Comparison of ENCODE assay signal across 8 mouse cellular contexts in the genomic region with DNA sequence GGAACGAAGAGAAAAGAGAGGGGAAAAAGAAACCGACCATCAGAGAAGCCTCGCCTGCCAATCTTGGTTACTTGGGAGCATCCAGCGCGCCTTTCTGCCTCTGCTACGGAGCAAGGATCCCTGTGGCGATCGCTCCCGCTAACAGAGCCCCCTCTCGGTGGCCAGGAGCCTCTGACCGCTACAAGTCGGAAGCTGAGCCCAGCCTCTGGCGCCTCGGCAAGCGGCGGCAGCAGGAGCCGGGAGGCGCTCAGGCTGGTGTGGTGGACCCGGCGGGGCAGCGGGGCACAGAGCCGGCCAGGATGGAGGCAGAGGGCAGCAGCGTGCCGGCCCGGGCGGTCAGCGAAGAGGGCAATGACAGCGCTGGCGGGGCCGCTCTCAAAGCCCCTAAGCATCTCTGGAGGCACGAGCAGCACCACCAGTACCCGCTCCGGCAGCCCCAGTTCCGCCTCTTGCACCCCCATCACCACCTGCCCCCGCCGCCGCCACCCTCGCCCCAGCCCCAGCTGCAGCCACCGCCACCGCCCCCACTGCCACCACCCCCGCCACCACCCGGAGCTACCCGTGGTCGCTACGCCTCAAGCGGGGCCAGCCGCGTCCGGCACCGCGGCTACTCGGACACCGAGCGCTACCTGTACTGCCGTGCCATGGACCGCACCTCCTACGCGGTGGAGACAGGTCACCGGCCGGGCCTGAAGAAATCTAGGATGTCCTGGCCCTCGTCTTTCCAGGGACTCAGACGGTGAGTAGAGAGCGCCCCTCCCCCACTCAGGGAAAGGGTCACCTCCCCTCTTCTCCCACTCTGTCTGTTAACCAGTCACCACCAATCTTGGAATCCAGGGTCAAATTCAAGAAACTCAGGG.
A peak's percentile ranks its signal among the peaks of the same experiment; 100 is the strongest.
DNase-seq lines count a peak whose midpoint lies in the region; TF ChIP-seq lines count a peak whose summit lies in the region.
"Had no signal": no experiment of that assay in that cellular context is flagged by ENCODE, and none has a peak within 500 bp of the region (broad histone marks: within the 10 kb centered on the region; RNA-seq: fewer than 3 reads in every experiment).

No protein-coding gene starts in this region.

- H3K27me3 ChIP-seq in E14TG2a.4 (ENCODE audit: insufficient read depth, low read length): peaks cover 42% of the 10 kb centered on the region
- H3K27me3 ChIP-seq in embryonic facial prominence, embryonic 10.5 days (replicated peaks; ENCODE audit: low read depth, poor library complexity, severe bottlenecking): peaks cover 34% of the 10 kb centered on the region

- H3K4me1 ChIP-seq in E14TG2a.4 (replicated peaks; ENCODE audit: low read depth, low read length): peaks cover 8% of the 10 kb centered on the region; the same call in 1 of the 2 replicates
- peaks cover 16% of the 10 kb centered on the region for H3K4me1 ChIP-seq in embryonic facial prominence, embryonic 10.5 days

- H3K4me3 ChIP-seq in E14TG2a.4 (replicated peaks; ENCODE audit: low read length): peak overlapping the region; percentile 84
- H3K4me3 ChIP-seq in embryonic facial prominence, embryonic 10.5 days: peak overlapping the region; percentile 72
- H3K4me3 ChIP-seq: erythroblast, embryonic 14.5 days had no signal

- peak; percentile 14 for DNase-seq in R1 (ENCODE audit: low read depth, low spot score)
- peak; percentile 80 for DNase-seq in embryonic facial prominence, embryonic 10.5 days (ENCODE audit: low spot score)
- peak; percentile 53 for DNase-seq in heart, postnatal 4 days
- peak; percentile 38 for DNase-seq in layer of hippocampus, adult 9-11 months
- DNase-seq in lung, postnatal 4 days: peak; percentile 4 to 50
- DNase-seq in right cerebral cortex, postnatal 36 days (ENCODE audit: low spot score in 2 of 2): peak; percentile 32 to 41

- under 1% methylated on average over 63 of the region's 63 CpGs for WGBS in embryonic facial prominence, embryonic 10.5 days

- H3K9me3 ChIP-seq in E14TG2a.4 (ENCODE audit: low read length): no peaks in the 10 kb centered on the region
- no peaks in the 10 kb centered on the region for H3K9me3 ChIP-seq in embryonic facial prominence, embryonic 10.5 days

- TF ChIP-seq CTCF in E14TG2a.4 (conservative IDR thresholded peaks at IDR 0.05; ENCODE audit: low read length): no peak

- H3K36me3 ChIP-seq in E14TG2a.4 (ENCODE audit: insufficient read depth, low read length): no peaks in the 10 kb centered on the region
- no peaks in the 10 kb centered on the region for H3K36me3 ChIP-seq in embryonic facial prominence, embryonic 10.5 days (replicated peaks)

- H3K27ac ChIP-seq in embryonic facial prominence, embryonic 10.5 days (replicated peaks): no peak overlapping the region; the same call in 1 of the 2 replicates

Comparison
In these comparisons a context has a peak if more than half of its experiments do, and no peak if none do; other contexts are left out.
1. DNase-seq: peak in every context shown above with its lines; median percentile 80 in embryonic facial prominence, embryonic 10.5 days; 53 in heart, postnatal 4 days; 38 in layer of hippocampus, adult 9-11 months; 36 in right cerebral cortex, postnatal 36 days; 27 in lung, postnatal 4 days; 14 in R1.